Mouse (Mus musculus) cerebellum, postnatal 14 days (tissue): ENCODE measurements at regions not wholly inside any gene's neighbourhood (a gene's known extent, or its start where the extent isn't known, plus 50 kb on each side); places are given as distances from the start of the nearest gene placed in this dataset.

ENCODE experiments used
- DNase-seq, 2 experiments: peaks; one replicate each; pipeline ENCODE4 v3.0.0; 2021; ENCODE audit warnings: mixed read lengths in 2 of 2

DNA sequence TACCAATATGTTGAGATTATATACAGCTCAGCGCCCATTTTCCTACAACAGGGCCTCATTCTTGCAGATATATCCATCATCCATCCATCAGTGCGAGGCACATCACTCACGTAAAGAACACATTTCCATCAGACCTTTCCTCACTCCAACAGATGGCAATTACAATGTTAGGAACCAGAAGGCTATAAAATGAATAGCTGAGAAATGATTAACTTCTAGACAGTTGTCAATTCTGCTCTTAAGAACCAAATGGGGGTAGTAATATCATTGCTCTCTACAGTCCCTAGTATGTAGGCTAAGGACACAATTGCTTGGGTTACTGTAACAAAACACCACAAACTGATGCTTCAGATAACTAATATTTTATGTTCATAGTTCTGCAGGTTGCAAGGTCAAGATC, 176.1 kb upstream of the Sash1 start:
- DNase-seq: no peak

DNA sequence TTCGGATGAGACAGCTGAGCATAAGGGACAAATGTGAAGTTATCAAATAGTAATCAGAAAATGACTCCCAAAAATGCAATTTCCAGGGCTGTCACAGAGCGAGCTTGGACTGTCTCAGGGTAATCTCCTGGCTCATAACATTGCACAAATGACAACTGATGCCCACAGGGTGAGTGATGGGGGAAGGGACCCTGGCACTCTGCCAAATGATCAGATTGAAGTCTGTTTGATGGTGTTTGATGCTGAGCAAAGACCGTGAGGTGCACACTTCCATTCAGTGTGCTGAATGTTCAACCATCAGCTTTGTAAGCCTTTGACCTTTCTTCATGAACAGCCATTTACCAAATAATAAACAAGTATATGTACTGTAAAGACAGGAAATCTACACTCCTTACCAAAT, 169.4 kb upstream of the Sash1 start:
- DNase-seq: peak; percentile 60 to 69

DNA sequence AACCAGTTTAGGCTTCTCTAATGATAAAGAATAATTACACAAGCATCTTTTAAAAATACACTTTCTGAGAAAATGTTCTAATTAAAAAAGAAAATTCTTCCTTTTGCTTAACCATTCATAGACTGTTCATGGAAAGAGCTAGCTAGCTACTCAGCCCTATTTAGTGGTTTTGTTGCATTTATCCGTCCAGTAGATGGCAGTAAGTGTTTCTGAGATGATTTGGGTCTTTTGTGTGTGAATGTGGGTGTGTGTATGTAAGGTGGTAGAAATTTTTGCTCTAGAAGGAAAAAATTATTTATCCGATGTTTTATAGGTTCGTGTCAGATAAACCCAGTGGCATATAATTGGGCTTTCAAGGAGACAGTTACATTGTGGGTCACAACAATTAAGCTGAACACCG, 167.5 kb upstream of the Sash1 start:
- peak; percentile 20 to 55 for DNase-seq

DNA sequence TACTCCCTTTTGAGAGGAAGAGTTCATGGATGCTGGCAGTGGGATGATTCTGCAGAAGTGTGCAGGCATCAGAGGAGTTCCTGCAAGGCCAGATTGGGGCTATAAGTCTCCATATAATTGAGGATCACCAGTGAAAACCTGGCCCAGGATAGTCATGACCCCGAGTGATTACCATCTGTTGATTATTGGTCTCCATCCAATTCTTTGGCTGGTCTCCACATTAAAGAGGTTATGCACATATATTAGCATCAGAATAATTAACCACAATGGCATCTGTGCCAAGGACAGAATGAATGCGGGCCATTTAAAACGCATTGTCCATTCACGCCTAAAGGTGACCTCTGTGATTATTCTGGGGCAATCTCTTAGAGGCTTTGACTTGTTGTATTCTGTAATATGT, 161.5 kb upstream of the Sash1 start:
- peak in 1 of 2 experiments; percentile 39 for DNase-seq

DNA sequence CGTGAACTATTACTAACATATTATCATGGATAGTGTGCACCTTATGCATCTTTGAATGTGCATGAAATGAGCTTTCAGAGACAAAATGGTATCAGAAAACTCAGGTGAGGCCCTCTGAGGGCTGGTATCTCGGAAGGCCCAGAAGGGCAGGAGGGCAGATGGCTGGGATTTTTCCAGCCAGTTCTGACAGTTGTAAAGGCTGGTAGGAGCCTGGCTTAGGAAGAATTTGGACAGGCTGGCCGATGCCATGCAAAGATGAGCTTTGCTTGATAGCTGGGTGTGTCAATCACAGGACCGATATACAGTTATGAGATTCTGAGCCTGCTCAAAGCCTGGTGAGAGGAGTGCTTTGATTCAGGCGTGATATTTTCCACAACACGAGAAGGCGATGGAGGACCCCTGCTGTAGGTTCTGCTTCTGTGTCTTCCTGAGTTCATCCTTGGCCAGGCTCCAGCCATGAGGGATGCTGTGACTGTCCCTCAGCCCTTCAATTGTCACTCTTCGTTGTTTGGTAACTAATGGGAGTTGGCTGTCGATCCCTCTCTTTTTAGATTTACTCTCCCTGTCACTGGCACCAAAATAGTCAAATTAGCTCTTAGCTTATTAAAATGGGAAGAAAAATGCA, 159.0 kb upstream of the Sash1 start:
- DNase-seq: peak; percentile 73

DNA sequence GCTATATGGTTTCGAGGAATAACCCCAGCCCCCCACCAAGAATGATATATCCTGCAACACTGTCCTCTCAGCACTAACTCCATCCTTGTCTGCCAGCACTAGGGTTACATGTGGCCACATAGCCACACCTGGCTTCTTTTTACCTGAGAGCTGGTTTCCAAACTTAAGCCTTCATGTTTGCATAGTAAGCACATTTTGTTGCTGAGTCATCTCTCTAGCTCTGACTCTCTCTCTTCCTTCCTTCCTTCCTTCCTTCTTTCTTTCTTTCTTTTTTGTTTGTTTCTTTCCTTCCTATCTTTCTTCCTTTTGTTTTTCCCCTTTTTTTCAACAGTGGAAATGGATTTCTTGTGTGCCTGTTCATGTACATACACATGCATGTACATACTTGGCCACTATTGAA, 157.6 kb upstream of the Sash1 start:
- no peak for DNase-seq

DNA sequence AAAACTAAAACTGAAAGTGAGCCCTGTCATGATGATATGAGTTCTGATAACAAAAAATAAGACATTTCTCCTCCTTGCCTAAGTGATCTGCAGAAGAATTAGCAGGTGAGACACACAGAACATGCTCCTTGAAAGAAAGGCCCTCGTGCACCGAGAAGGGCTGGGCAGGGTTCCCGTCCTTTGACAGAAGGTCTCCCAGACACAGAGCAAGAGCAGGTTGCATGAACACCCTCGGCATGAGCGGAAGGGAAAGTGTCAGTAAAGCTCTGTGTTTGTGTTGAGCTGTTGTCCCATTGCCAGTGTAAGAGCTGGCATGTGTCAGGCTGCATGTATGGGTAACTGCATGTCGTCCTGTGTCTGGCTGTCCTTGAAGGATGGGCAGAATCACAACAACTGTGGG, 144.6 kb upstream of the Sash1 start:
- DNase-seq: peak; percentile 34 to 59

DNA sequence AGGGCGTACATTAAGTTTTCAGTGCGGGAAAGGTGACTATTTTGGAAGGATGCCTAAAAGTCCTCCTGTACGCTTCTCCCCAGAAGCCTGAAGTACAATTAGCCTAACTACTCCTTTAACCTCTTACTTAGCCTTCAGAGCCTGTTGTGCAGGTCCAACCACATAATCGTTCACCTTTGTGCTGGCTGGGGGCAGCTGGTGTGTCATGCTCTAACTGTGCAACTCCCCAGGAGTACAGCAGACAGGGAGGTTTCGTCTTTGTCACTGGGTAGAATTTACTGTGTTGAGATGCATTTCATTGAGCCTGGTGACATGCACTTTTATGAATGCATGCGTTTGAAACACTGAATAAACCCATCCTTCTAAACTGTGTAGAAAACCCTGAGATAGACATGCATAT, 143.6 kb upstream of the Sash1 start:
- DNase-seq: no peak

DNA sequence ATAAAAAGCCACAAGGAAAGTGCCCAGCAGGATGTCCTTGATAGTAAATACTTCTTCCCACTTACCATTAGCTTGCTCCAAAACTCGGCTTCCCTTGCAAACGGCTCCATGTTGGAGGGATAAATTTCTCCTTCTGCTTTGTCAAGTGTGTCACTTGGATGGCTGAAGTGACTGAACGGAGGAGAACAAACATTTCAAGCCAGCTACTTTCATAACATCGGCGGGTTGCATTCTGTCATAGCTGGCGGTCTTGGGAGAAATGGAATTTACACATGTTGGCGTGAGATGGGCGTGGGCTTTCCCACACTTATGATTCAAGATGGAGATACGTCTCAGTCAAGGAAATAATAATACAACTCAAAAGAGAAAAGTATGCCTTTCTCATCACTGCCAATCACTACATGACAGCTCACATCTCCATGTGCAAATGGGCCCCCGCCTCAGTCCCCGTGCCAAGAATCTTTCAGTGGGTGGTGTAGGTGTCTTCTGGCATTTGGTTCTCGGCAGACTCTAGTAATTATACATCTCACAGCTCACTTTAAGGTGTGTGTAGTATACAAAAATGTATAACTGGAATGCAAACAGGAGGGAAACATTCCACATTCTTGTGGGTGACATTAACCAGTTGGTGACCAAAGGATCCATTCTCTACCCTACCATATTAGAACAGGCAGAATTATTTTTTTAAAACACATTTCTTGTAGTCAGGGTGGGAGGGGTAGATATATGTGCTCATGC, 141.4 kb upstream of the Sash1 start:
- no peak for DNase-seq

DNA sequence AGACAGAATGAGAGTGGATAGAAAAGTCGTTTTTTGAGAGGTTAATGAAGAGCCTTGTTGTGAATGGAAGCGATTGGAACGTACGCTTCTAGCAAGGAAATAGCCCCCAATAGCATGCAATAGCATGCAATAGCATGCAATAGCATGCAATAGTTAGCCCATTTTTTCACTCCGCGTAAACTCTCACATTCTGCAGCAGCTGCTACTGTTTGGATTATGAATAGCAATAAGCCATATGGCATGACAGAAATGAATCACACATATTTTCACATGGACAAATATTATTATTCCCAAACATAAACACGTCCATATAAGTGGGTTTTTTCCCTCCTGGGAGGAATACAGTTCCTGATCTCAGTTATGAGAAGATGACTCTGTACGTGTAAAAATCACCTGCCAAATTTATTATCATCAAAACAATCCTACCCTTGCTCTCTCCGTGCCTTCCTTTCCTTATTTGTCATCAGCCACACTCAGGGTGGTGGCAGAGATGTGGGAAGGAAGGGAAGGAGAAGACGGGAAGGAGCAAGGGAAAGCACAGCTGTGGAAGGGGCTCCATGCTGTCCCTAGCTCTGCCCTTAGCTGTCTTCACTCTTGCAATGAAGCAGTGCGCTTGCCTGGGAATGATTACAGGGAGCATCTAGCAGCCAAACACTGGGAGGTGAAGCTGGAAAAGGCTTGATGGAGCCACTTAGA, 129.1 kb upstream of the Sash1 start:
- no peak for DNase-seq

DNA sequence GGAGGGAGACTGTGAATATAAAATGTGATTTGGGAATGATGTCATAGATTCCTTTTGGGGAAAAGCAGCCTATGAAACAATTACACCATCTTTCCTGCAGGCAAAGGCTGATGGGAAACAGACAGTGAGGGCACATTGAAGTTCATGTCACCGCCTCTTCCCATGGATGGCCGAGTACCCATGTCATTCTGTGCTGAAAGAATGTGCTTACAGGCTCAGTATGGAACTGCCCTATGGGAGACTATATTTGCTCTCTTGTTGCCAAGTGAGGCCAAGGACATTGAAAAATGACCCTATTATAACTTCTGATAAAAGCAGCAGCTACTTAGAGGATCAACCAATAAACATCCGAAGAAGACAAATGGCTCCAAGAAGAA, 127.7 kb upstream of the Sash1 start:
- DNase-seq: no peak

DNA sequence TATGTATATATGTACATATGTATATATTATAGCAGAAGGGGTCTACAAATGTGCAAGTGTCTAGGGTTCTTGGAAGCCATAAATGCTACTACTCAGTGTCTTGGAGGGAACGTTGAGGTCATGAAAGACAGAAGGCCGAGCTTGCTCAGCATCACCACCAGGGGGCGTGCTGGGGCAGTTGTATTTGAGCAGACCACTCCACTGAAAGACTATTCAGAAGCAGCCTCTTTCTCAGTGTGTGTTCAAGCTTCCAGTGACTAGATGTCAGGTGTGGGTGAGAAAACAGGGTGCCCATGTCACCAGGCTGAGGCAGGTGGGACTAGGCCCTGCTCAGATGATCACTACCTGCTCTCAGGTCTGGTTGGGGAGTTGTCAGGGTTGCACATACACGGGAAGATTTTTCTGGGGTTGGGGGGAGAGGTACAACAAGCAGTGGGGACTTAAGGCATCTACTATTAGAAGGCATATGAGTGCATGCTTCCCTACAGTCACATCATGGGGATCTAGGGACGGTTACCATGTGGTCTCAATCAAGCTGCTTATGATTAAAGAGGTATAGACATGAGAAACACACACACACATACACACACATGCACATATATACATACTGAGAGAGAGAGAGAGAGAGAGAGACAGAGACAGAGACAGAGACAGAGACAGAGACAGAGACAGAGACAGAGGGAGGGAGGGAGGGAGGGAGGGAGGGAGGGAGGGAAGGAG, 127.1 kb upstream of the Sash1 start:
- DNase-seq: peak; percentile 86 to 92

DNA sequence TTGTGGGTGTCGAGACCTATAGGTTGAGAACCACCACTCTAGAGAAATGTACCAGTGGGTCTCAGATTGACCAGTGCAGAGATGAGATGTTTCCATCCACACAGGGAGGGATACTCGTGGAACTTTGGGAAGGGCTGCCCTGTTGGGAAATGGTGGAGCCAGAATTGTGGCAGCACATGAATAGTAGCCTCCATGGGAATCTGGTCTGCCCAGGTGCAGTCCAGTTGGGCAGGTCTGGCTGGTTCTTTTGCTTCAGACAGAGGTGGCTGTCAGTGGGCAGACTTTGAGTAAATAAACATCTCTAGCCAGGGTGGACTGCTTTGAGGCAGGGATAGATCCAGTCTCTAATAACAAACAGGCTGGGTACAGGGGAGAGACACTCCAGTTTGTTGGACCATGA, 126.0 kb upstream of the Sash1 start:
- DNase-seq: no peak

DNA sequence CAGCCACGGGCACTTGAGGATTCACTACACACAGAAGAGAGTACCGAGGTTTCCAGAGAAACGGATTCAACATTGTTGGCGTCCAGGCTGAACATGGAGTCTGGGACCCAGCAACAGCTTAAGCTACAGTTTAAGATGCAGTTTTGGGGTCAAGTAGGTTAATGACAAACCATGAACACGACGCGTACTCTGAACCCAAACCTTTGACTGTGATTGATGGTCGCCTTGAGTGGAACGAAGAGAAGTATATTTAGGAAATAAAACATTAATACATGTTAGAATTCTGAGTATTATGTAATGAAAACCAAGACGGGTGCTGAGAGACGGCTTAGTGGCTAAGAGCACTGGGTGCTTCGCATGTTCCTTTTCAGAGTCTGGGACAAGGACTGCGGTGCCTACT, 124.3 kb upstream of the Sash1 start:
- DNase-seq: no peak

DNA sequence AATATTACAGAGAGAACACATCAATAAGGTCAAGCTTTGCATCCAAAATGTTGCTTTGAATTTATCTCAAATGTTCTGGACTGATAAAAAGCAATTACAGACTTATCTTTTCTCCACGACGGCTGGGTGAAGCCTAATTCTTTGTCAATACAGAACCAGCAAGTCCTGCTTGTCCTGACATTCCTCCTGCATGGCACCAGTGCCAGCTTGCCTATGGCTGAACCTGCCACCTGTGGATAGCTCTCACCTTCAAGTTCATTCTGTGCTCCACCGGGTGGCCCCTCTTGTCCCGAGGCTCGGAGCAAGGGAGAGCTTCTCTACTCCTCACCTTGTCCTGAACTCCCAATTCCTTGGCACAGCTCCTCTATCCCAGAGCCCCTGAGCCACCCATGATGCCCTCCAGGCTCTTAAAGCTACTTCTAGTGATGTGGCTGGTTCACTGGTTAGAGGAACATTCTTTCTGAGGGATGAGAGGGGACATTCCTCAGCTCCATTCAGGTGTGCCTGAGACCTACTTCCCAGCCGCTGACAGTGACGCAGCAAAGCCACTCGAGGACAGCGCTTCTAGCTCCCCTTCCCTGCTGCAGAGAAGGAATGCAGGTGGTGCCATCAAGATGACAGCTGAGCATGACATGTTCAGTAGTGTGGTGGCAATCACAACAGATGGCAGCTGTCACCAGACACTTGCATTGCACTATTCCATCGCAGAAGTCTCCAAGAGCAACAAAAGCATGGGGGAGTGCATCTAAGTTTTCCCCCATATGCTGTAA, 119.5 kb upstream of the Sash1 start:
- DNase-seq: no peak

DNA sequence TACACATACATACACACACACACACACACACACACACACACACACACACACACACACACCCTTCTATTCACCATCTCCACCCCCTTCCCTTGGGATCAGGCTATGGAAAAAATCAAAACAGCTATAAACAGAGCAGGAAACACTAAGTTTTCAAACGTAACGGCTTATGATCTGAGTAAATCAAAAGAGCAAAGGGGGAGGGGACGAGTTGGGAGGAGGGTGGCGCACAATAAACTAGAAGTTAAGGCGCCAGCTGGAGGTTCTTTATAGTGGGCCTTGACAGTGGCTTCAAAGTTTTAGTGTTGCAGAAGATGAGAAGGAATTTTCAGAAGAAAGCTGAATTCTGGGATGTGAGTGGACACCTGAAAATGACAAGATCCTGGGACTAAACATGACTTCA, 116.4 kb upstream of the Sash1 start:
- no peak for DNase-seq

DNA sequence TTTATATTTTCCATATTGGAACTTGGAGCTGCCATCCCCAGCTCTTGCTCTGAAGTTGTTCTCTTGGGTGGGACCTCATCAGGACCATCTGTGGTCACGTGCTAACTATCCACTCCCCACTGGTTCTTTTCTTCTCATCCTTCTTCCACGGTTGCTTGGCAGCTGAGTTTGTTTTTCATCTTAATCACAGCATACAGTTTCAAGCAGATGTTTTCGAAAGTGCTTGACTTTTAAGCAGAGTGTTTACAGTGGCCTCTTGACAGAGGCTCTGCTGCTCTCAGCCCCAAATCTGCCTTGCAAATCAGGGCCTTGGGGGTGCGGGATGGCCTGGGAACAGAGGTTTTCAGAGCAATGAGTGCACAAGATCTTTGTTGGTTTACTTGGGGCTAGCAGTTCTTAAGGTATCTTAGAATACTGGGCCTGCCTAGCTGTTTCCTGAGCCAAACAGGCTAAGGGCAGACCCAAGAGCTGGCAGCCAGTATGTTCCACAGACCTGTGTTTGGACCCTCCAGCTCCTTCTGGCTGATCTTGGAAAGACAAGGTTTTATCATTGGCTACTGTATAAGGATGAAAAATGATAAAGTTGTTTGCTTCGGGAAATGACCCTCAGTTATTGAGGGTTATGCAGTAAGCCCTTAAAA, 113.0 kb upstream of the Sash1 start:
- no peak for DNase-seq

DNA sequence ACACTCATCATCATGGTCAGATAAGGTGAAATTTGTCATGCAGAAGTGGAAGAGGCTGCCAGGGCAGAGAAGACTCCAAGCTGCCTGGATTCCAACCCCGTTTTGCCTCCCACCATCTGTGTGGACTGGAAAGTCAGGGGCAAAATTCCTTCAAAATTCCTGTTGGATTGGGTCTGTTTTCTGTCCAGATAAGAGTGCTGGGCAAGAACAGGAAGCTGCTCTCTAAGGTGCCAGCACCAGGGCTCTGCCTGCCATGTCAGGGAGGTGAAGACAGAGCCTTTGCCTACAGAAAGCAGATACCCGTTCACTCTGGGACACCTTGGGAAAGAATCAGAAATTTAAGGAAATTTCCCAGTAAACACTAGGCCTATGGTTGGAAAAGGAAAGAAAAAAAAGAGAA, 112.5 kb upstream of the Sash1 start:
- DNase-seq: no peak

DNA sequence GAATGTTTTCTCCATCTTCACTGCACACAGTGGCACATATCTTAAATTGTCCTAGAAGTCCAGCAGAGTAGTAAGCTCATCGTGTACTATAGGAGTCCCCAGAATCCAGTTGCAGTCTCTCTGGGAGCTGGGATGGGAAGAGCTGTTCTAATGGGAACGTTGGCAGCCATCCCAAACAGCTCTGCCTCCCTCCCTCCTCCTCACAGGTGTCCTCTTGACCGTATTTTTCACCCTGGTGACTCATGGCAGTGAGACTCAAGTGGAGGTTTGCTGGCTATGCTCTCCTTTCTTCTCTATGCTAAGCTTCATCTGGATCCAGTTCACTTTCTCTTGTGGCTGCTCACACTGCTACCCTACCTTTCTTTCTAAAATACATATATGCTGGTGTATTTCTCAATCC, 109.2 kb upstream of the Sash1 start:
- peak in 1 of 2 experiments; percentile 5 for DNase-seq

DNA sequence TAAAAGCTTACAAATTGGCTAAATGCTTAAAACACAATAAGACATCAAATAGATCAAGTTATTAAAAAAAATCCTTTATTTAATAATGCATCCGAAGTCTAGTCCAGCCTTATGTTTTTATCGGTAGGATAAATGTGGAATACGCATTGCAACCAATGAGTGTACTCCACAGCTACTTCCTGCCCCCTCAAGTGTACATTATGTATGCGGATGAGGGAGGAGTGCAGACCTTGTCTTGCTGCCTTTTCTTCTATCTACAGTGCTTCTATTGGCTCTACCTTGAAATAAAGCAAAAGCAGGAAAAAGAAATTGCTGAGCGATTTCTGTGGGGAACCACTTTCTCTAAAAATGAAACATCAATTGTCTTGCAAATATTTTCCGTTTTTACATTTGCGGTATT, 100.5 kb upstream of the Sash1 start:
- DNase-seq: no peak

DNA sequence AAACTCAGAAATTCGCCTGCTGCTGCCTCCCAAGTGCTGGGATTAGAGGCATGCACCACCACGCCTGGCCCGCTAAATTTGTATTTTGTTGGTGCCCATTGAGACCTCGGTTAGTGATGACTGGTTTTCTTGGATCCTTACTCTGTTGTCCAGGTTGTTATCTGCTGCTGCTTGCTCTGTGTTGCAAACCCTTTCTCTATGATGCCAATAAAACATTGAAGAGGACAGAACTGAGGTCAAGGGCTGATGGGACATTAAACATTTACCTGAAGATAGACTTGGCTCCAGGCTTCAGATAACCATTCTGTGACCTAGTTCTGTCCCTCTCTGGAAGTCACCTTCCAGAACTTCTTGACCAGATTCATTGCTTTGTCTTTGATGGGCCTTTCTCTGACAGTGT, 97.5 kb upstream of the Sash1 start:
- DNase-seq: no peak

DNA sequence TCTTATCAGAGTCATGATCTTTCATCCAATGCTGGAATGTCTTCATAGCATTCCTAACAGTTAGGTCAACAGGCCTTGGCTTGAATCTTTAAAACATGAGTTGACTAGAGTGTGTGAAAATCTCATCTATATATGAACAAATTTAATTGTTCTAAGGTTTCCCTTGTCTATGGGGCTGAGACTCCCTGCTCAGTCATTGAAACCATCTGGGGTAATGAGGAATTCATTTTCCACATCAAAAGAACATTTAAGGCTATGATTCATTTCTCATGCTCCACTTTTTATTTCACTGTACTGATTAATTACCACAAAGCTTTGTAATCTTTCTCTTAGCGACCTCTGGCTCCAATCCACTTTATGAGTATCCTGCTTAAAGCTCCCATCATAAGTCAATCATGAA, 94.7 kb upstream of the Sash1 start:
- no peak for DNase-seq
